8 mouse cellular contexts compared by ENCODE assay signal in the genomic region with DNA sequence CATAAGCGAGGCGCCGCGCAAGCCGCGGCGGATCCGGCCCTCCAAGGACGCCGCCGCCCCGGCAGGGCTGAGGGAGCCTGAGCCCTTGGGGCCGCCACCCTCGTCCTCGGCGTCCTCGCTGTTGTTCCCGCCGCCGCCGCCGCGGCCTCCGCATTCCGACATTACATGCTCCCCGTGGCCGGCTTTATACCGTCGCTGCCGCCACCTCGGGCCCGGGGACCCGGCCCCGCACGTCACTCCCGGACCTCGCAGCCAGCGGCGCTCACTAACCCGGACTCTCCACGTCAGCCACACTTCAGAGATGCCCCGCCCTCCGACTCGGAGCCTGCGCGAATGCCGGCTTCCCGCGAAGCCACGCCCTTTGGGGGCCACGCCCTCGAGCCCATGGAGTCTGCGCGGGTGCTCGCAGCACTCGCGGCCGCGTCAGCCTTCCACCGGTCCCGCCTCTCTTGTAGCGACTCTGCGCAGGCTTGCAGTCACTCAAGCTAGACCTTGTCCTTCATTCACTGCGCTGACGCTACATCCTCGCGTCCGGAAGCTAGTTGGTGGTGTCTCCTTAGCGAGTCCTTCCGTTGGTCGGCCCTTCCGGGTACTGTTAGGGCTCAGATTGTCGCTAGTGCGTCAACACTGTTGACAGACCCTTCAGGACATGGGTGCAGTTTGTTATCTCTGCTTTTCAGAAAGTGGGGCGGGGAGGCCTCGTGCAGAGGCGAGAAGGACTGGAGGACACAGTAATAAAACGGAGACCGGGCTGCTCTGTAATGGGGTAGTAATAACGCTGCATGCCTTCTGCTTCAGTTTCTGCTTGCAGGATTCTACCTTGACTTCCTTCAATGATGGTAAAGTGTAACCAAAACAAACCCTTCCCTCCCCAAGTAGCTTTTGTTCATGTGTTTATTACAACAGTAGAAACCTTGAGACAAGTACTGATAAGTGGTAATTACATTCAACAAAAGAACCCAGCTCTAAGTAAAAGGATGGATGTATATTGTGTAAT. TPM values are rescaled to one million over a fixed set of nuclear protein-coding genes. Genes with fewer than 3 reads are reported as not detected.
DNase-seq lines count a peak whose midpoint lies in the region; ATAC-seq lines count a peak whose summit lies in the region.

A gene (minus strand): TSS at position 303 of the 997 bp plus-strand sequence.

- no peaks in the 10 kb centered on the region for H3K9me3 ChIP-seq in heart, embryonic 13.5 days
- H3K9me3 ChIP-seq in liver, embryonic 12.5 days (replicated peaks), result no peaks in the 10 kb centered on the region
- no peaks in the 10 kb centered on the region for H3K9me3 ChIP-seq in stomach, embryonic 15.5 days

- peak; percentile 100 for DNase-seq in CD4-positive, CD25-positive, alpha-beta regulatory T cell, adult 2 months (ENCODE audit: low read depth, low spot score)
- DNase-seq in fat pad, adult 2 months (ENCODE audit: extremely low read depth, low read depth, low spot score), result peak; percentile 59
- DNase-seq in kidney, postnatal 10 days, result peak; percentile 100
- DNase-seq in natural killer cell, adult 2 months (ENCODE audit: low spot score in 2 of 2), result peak; percentile 99 to 100

- H3K36me3 ChIP-seq in heart, embryonic 13.5 days, result peaks cover 48% of the 10 kb centered on the region
- H3K36me3 ChIP-seq in liver, embryonic 12.5 days, result peaks cover 46% of the 10 kb centered on the region
- peaks cover 13% of the 10 kb centered on the region for H3K36me3 ChIP-seq in stomach, embryonic 15.5 days

- H3K4me3 ChIP-seq in brown adipose tissue, adult 24 weeks (ENCODE audit: insufficient read depth, low read depth, low read length), result peak within 1 kb of the TSS; percentile 95
- peak within 1 kb of the TSS; percentile 99 for H3K4me3 ChIP-seq in heart, embryonic 13.5 days
- H3K4me3 ChIP-seq in liver, embryonic 12.5 days, result peak within 1 kb of the TSS; percentile 83
- H3K4me3 ChIP-seq in stomach, embryonic 15.5 days (replicated peaks), result peak within 1 kb of the TSS; percentile 93

- peaks cover 6% of the 10 kb centered on the region; the same call in 1 of the 2 replicates for H3K4me1 ChIP-seq in brown adipose tissue, adult 24 weeks (ENCODE audit: control insufficient read depth, insufficient read depth, insufficient read length, low read length)
- H3K4me1 ChIP-seq in heart, embryonic 13.5 days, result peaks cover 37% of the 10 kb centered on the region
- H3K4me1 ChIP-seq in liver, embryonic 12.5 days, result peaks cover 42% of the 10 kb centered on the region
- peaks cover 15% of the 10 kb centered on the region; the same call in 1 of the 2 replicates for H3K4me1 ChIP-seq in stomach, embryonic 15.5 days

- peak within 1 kb of the TSS; percentile 87 for H3K27ac ChIP-seq in brown adipose tissue, adult 24 weeks (replicated peaks; ENCODE audit: low read depth, low read length)
- H3K27ac ChIP-seq in heart, embryonic 13.5 days (replicated peaks), result peak within 1 kb of the TSS; percentile 97
- H3K27ac ChIP-seq in liver, embryonic 12.5 days, result peak within 1 kb of the TSS; percentile 91
- peak within 1 kb of the TSS; percentile 94 for H3K27ac ChIP-seq in stomach, embryonic 15.5 days

- H3K4me2 ChIP-seq in heart, embryonic 13.5 days, result peak within 1 kb of the TSS; percentile 76
- peak within 1 kb of the TSS; percentile 85 for H3K4me2 ChIP-seq in liver, embryonic 12.5 days
- peak within 1 kb of the TSS; percentile 64 for H3K4me2 ChIP-seq in stomach, embryonic 15.5 days

- ATAC-seq in heart, embryonic 13.5 days (ENCODE audit: extremely low read depth, insufficient number of reproducible peaks, low FRiP score, low TSS enrichment), result peak; percentile 99
- ATAC-seq in liver, embryonic 12.5 days, result peak; percentile 94
- ATAC-seq in stomach, embryonic 15.5 days (ENCODE audit: insufficient read depth, low FRiP score, low read depth), result peak; percentile 99

- no peaks in the 10 kb centered on the region for H3K27me3 ChIP-seq in heart, embryonic 13.5 days (replicated peaks)
- H3K27me3 ChIP-seq in liver, embryonic 12.5 days (replicated peaks), result no peaks in the 10 kb centered on the region
- H3K27me3 ChIP-seq in stomach, embryonic 15.5 days (replicated peaks), result no peaks in the 10 kb centered on the region

- H3K9ac ChIP-seq in heart, embryonic 13.5 days, result peak within 1 kb of the TSS; percentile 99
- peak within 1 kb of the TSS; percentile 95 for H3K9ac ChIP-seq in liver, embryonic 12.5 days
- peak within 1 kb of the TSS; percentile 87 for H3K9ac ChIP-seq in stomach, embryonic 15.5 days

- under 1% methylated on average over 80 of the region's 80 CpGs for WGBS in heart, embryonic 13.5 days
- WGBS in liver, embryonic 12.5 days (ENCODE audit: insufficient replicate concordance), result under 1% methylated on average over 68 of the region's 80 CpGs
- under 1% methylated on average over 80 of the region's 80 CpGs for whole genome bisulfite sequencing in stomach, embryonic 15.5 days

RNA-seq across cellular contexts. Expression of the gene that starts here (rescaled TPM):
- polyA plus RNA-seq in brown adipose tissue, adult 24 weeks (2012; ENCODE audit: insufficient read depth, insufficient read length, missing spikeins), result 12.3 and 12.6 TPM in 2 replicates
- polyA plus RNA-seq in heart, embryonic 13.5 days (2015; fragmentation: Nextera tagmentation; extraction: Ambion mirVana), result 25.9 and 27.0 TPM in 2 replicates
- 24.7 and 25.3 TPM in 2 replicates for polyA plus RNA-seq in liver, embryonic 12.5 days (2016; fragmentation: Nextera tagmentation; extraction: Ambion mirVana)
- 39.3 and 41.6 TPM in 2 replicates for polyA plus RNA-seq in stomach, embryonic 15.5 days (2015; fragmentation: Nextera tagmentation; extraction: Ambion mirVana)

Comparison
In these comparisons a context has a peak if more than half of its experiments do, and no peak if none do; other contexts are left out.
1. Peak in every context shown above with its lines: DNase-seq, ATAC-seq, H3K4me3 ChIP-seq and H3K27ac ChIP-seq.